Comparison of ENCODE assay signal across 22 mouse cellular contexts in the genomic region with DNA sequence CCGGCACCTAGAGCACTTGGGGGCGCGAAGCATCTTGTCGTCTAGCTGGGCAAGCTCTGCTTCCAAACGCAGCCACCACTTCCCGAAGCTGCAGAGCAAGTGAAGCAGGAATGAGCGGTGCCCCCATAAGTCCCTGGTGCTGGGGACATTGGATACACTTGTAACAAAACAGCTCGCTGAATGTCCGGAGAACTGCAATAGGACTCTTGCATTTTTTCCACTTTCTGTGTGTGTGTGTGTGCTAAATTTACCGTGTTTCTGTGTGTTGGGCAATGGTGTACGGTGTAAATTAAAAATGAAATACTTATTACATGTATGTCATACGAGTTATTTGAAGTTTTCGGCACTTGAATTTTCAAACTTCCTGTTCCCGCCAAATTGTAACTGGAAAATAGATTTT. TPM values are rescaled to one million over a fixed set of nuclear protein-coding genes. Genes with fewer than 3 reads are reported as not detected.
DNase-seq lines count a peak whose midpoint lies in the region; ATAC-seq and TF ChIP-seq lines count a peak whose summit lies in the region.
"Had no signal": no experiment of that assay in that cellular context is flagged by ENCODE, and none has a peak within 500 bp of the region (broad histone marks: within the 10 kb centered on the region; RNA-seq: fewer than 3 reads in every experiment).

Dmrtb1 (minus strand) TSS at position 101 of the 400 bp plus-strand sequence.

- H3K9me3 ChIP-seq in hindbrain, embryonic 10.5 days: no peaks in the 10 kb centered on the region
- H3K9me3 ChIP-seq in hindbrain, postnatal 0 days (ENCODE audit: low read length): no peaks in the 10 kb centered on the region
- H3K9me3 ChIP-seq in forebrain, embryonic 12.5 days: no peaks in the 10 kb centered on the region
- H3K9me3 ChIP-seq in hindbrain, embryonic 15.5 days: no peaks in the 10 kb centered on the region
- no peaks in the 10 kb centered on the region for H3K9me3 ChIP-seq in midbrain, embryonic 14.5 days (ENCODE audit: control insufficient read depth, low read length)
- H3K9me3 ChIP-seq: embryonic facial prominence, embryonic 15.5 days had no signal

- no peak within 1 kb of the TSS for H3K4me2 ChIP-seq in hindbrain, postnatal 0 days (ENCODE audit: low read depth, low read length)
- H3K4me2 ChIP-seq in forebrain, embryonic 12.5 days: no peak within 1 kb of the TSS
- H3K4me2 ChIP-seq in hindbrain, embryonic 15.5 days: no peak within 1 kb of the TSS
- H3K4me2 ChIP-seq in midbrain, embryonic 14.5 days (ENCODE audit: low read length): no peak within 1 kb of the TSS
- H3K4me2 ChIP-seq: embryonic facial prominence, embryonic 15.5 days; liver, embryonic 11.5 days; lung, embryonic 14.5 days had no signal

- 91% methylated on average over 14 of the region's 14 CpGs for WGBS in hindbrain, embryonic 10.5 days
- 93% methylated on average over 14 of the region's 14 CpGs for WGBS in hindbrain, postnatal 0 days
- WGBS in forebrain, embryonic 12.5 days: 92% methylated on average over 14 of the region's 14 CpGs
- WGBS in hindbrain, embryonic 15.5 days: 93% methylated on average over 14 of the region's 14 CpGs
- WGBS in midbrain, embryonic 14.5 days: 94% methylated on average over 14 of the region's 14 CpGs

- no peak within 1 kb of the TSS for H3K9ac ChIP-seq in hindbrain, postnatal 0 days (replicated peaks; ENCODE audit: low read length)
- no peak within 1 kb of the TSS for H3K9ac ChIP-seq in forebrain, embryonic 12.5 days
- no peak within 1 kb of the TSS for H3K9ac ChIP-seq in hindbrain, embryonic 15.5 days
- H3K9ac ChIP-seq in midbrain, embryonic 14.5 days (replicated peaks; ENCODE audit: low read length): no peak within 1 kb of the TSS
- H3K9ac ChIP-seq: embryonic facial prominence, embryonic 15.5 days; lung, embryonic 14.5 days had no signal

- no peaks in the 10 kb centered on the region for H3K36me3 ChIP-seq in hindbrain, embryonic 10.5 days
- H3K36me3 ChIP-seq in hindbrain, postnatal 0 days (ENCODE audit: insufficient read depth, low read length): no peaks in the 10 kb centered on the region
- H3K36me3 ChIP-seq in forebrain, embryonic 12.5 days (replicated peaks): no peaks in the 10 kb centered on the region
- H3K36me3 ChIP-seq in hindbrain, embryonic 15.5 days: no peaks in the 10 kb centered on the region
- no peaks in the 10 kb centered on the region for H3K36me3 ChIP-seq in midbrain, embryonic 14.5 days (ENCODE audit: control insufficient read depth, insufficient read depth, low read length)
- H3K36me3 ChIP-seq: embryonic facial prominence, embryonic 15.5 days had no signal

- no peak for TF ChIP-seq CTCF in hindbrain, postnatal 0 days (IDR thresholded peaks at IDR 0.05; ENCODE audit: low read depth)

- H3K4me1 ChIP-seq in hindbrain, embryonic 10.5 days (replicated peaks): peaks cover 45% of the 10 kb centered on the region
- peaks cover 20% of the 10 kb centered on the region; the same call in 1 of the 2 replicates for H3K4me1 ChIP-seq in hindbrain, postnatal 0 days (ENCODE audit: insufficient read depth, low read length)
- peaks cover 41% of the 10 kb centered on the region for H3K4me1 ChIP-seq in forebrain, embryonic 12.5 days
- peaks cover 29% of the 10 kb centered on the region for H3K4me1 ChIP-seq in hindbrain, embryonic 15.5 days (replicated peaks)
- H3K4me1 ChIP-seq in midbrain, embryonic 14.5 days (ENCODE audit: control insufficient read depth, insufficient read depth, low read length): peaks cover 33% of the 10 kb centered on the region

- no peak for DNase-seq in hindbrain, embryonic 10.5 days (ENCODE audit: low spot score)
- no peak for DNase-seq in hindbrain, postnatal 0 days (ENCODE audit: low spot score)
- DNase-seq in midbrain, embryonic 14.5 days: no peak
- DNase-seq in cerebellum, adult 8-10 months: no peak
- DNase-seq in kidney, postnatal 10 days: no peak
- DNase-seq in adipocyte (ENCODE audit: low spot score): no peak
- DNase-seq: adrenal gland, postnatal 25 days; cerebellum, adult 9-10 months; heart, adult 18-20 months; layer of hippocampus, postnatal 36 days; lung, embryonic 14.5 days; thymus, adult 2 months had no signal

- H3K27me3 ChIP-seq in hindbrain, embryonic 10.5 days (ENCODE audit: insufficient read depth, poor library complexity, severe bottlenecking): peaks cover 43% of the 10 kb centered on the region
- H3K27me3 ChIP-seq in hindbrain, postnatal 0 days (ENCODE audit: insufficient read depth, low read length): no peaks in the 10 kb centered on the region
- peaks cover 25% of the 10 kb centered on the region for H3K27me3 ChIP-seq in forebrain, embryonic 12.5 days
- H3K27me3 ChIP-seq in hindbrain, embryonic 15.5 days: no peaks in the 10 kb centered on the region
- H3K27me3 ChIP-seq in midbrain, embryonic 14.5 days (ENCODE audit: control insufficient read depth, insufficient read depth, low read length): no peaks in the 10 kb centered on the region; the same call in 1 of the 2 replicates
- H3K27me3 ChIP-seq: embryonic facial prominence, embryonic 15.5 days had no signal

- no peak within 1 kb of the TSS for H3K4me3 ChIP-seq in hindbrain, embryonic 10.5 days
- no peak within 1 kb of the TSS for H3K4me3 ChIP-seq in hindbrain, postnatal 0 days (ENCODE audit: low read length)
- no peak within 1 kb of the TSS for H3K4me3 ChIP-seq in forebrain, embryonic 12.5 days (replicated peaks)
- H3K4me3 ChIP-seq in hindbrain, embryonic 15.5 days: no peak within 1 kb of the TSS
- no peak within 1 kb of the TSS for H3K4me3 ChIP-seq in midbrain, embryonic 14.5 days (replicated peaks; ENCODE audit: low read depth, low read length)
- H3K4me3 ChIP-seq: embryonic facial prominence, embryonic 15.5 days had no signal

- peak within 1 kb of the TSS; percentile 4; the same call in 1 of the 2 replicates for H3K27ac ChIP-seq in hindbrain, embryonic 10.5 days
- no peak within 1 kb of the TSS for H3K27ac ChIP-seq in hindbrain, postnatal 0 days
- H3K27ac ChIP-seq in forebrain, embryonic 12.5 days: no peak within 1 kb of the TSS
- no peak within 1 kb of the TSS for H3K27ac ChIP-seq in hindbrain, embryonic 15.5 days (replicated peaks)
- H3K27ac ChIP-seq in midbrain, embryonic 14.5 days (replicated peaks; ENCODE audit: low read depth, low read length): no peak within 1 kb of the TSS
- H3K27ac ChIP-seq: embryonic facial prominence, embryonic 15.5 days had no signal

- no peak for ATAC-seq in hindbrain, postnatal 0 days
- ATAC-seq in forebrain, embryonic 12.5 days (ENCODE audit: low FRiP score): no peak
- ATAC-seq in hindbrain, embryonic 15.5 days (ENCODE audit: low FRiP score, low read depth): no peak
- ATAC-seq in midbrain, embryonic 14.5 days (ENCODE audit: low FRiP score, low TSS enrichment): no peak

RNA-seq across cellular contexts. Expression of gene Dmrtb1, which starts in this region (rescaled TPM):
- 8.2 and 23.2 TPM in 2 replicates for polyA plus RNA-seq in hindbrain, embryonic 10.5 days (2016; fragmentation: Nextera tagmentation; extraction: Ambion mirVana)
- 4.5 and 8.1 TPM in 2 replicates for total RNA-seq in hindbrain, postnatal 0 days (2014; rRNA removed)
- polyA plus RNA-seq in hindbrain, postnatal 0 days (2015; fragmentation: Nextera tagmentation; extraction: Ambion mirVana): 9.6 and 12.2 TPM in 2 replicates
- 27.5 and 30.8 TPM in 2 replicates for polyA plus RNA-seq in forebrain, embryonic 12.5 days (2016; fragmentation: Nextera tagmentation; extraction: Ambion mirVana)
- 12.4 and 15.8 TPM in 2 replicates for polyA plus RNA-seq in hindbrain, embryonic 15.5 days (2015; fragmentation: Nextera tagmentation; extraction: Ambion mirVana)
- 35.7 and 55.3 TPM in 2 replicates for polyA plus RNA-seq in midbrain, embryonic 14.5 days (2014; fragmentation: Nextera tagmentation; extraction: Ambion mirVana)
- total RNA-seq: adrenal gland, postnatal 25 days; gastrocnemius, adult 8-10 months; heart, adult 18-20 months had no signal
- polyA plus RNA-seq: heart, postnatal 0 days; intestine, embryonic 14.5 days; kidney, embryonic 14.5 days; large intestine, adult 2 months; liver, embryonic 11.5 days; lung, embryonic 14.5 days; small intestine, adult 2 months had no signal
